8 mouse cellular contexts compared by ENCODE assay signal in the genomic region with DNA sequence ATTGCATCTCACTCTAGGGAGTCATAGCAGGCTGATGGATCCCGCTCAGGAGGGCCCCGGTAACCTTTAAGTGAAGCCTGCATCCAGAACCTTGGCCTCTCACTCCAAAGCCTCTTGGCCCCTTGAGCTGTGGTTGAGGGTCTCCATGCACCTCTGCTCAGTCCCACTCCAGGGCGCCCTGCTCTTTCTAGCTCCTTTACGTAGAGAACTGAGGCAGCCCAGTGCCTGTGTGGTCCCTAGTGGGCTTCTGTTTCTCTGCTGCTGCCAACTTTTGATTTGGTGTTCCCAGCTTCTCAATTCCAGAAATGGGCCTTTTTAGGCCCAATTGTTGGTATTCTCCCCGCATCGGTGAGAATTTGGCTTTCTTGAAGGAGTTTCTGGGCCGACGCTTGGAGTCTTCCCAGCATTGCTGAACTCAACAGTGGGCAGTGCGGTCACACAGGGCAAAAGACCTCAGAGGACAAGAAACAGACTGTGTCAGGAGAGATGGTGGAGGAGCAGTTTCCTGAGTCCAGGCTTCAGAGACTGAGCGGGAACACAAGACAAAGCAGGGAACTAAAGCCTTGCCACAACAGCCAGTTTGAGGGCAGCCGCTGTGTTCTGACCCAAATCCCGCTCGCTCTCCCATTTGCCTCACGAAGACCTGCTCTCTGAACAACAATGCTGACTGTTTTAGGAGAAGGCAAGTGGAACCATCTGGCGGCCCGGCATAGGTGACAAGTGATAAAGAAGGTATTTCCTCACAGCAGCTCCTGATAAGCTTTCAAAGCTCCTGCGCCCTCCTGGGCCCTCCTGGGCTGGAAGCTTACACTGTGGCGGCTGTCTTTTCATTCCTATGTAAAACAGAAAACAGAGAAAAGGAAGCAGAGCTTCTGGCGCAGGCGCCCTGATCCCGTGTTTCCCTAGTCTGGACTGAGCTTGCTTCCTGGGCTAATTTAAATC.
A peak's percentile ranks its signal among the peaks of the same experiment; 100 is the strongest.
DNase-seq lines count a peak whose midpoint lies in the region; ATAC-seq and TF ChIP-seq lines count a peak whose summit lies in the region.

No protein-coding gene starts in this region.

- no peak overlapping the region for H3K4me3 ChIP-seq in limb, embryonic 14.5 days (replicated peaks; ENCODE audit: low read length)

- H3K9me3 ChIP-seq in limb, embryonic 14.5 days (ENCODE audit: control insufficient read depth, low read length) = no peaks in the 10 kb centered on the region

- 0 out of 2 replicates have a peak overlapping the region, but pooled peaks have one; percentile 22 for H3K9ac ChIP-seq in limb, embryonic 14.5 days (ENCODE audit: low read depth, low read length, severe bottlenecking)

- 46% methylated on average over 21 of the region's 21 CpGs for WGBS in limb, embryonic 14.5 days

- DNase-seq in MEL-GATA-1-ER (ENCODE audit: extremely low read depth, low read depth) = peak; percentile 39
- peak; percentile 42 to 48 for DNase-seq in cerebellum, postnatal 10 days
- DNase-seq in frontal cortex, postnatal 36 days (ENCODE audit: low spot score in 2 of 2) = peak; percentile 28 to 48
- DNase-seq in kidney, adult 18-20 months = peak; percentile 7
- DNase-seq in limb, embryonic 14.5 days (ENCODE audit: low spot score) = peak; percentile 27
- DNase-seq in right cerebral cortex, adult 2 months (ENCODE audit: low spot score in 2 of 2) = peak; percentile 11 to 29
- no peak for DNase-seq in thymus, postnatal 0 days (ENCODE audit: low spot score)
- no peak for DNase-seq in spleen, adult 18-20 months

- TF ChIP-seq POLR2A in limb, embryonic 14.5 days (IDR thresholded peaks at IDR 0.05; ENCODE audit: borderline replicate concordance, extremely low read depth, insufficient read depth, insufficient read length) = no peak

- H3K27ac ChIP-seq in limb, embryonic 14.5 days (replicated peaks; ENCODE audit: low read depth, low read length) = no peak overlapping the region

- peak; percentile 15; the same call in 1 of the 2 replicates for ATAC-seq in limb, embryonic 14.5 days (ENCODE audit: low FRiP score, low read depth)

- 0 out of 2 replicates have a peak overlapping the region, but pooled peaks have one; percentile 13 for H3K4me2 ChIP-seq in limb, embryonic 14.5 days (replicated peaks; ENCODE audit: low read depth, low read length, severe bottlenecking)

- H3K4me1 ChIP-seq in limb, embryonic 14.5 days (ENCODE audit: control insufficient read depth, insufficient read depth, low read length) = peaks cover 3% of the 10 kb centered on the region; the same call in 1 of the 2 replicates

- no peaks in the 10 kb centered on the region for H3K36me3 ChIP-seq in limb, embryonic 14.5 days (ENCODE audit: control insufficient read depth, insufficient read depth, low read length)

- H3K27me3 ChIP-seq in limb, embryonic 14.5 days (ENCODE audit: control insufficient read depth, insufficient read depth, low read length) = no peaks in the 10 kb centered on the region

Comparison
In these comparisons a context has a peak if more than half of its experiments do, and no peak if none do; other contexts are left out.
1. DNase-seq: peak in MEL-GATA-1-ER (single experiment), cerebellum, postnatal 10 days (2 of 2), frontal cortex, postnatal 36 days (2 of 2), kidney, adult 18-20 months (single experiment), limb, embryonic 14.5 days (single experiment) and right cerebral cortex, adult 2 months (2 of 2); none in thymus, postnatal 0 days (single experiment) and spleen, adult 18-20 months (0 of 2).